Mouse (Mus musculus) spleen, postnatal 36 days (tissue): ENCODE measurements around the gene Cenpb.

Experiments
- DNase-seq, 2 experiments: peaks; one replicate each; pipeline ENCODE4 v3.0.0; 2022; ENCODE audit warnings: low spot score in 2 of 2, mixed read lengths in 1 of 2

Gene Cenpb

GRCm38 (mm10) chr2:131200710-131201109 is 20.8 kb upstream of the Cenpb start:
- no peak for DNase-seq

DNA sequence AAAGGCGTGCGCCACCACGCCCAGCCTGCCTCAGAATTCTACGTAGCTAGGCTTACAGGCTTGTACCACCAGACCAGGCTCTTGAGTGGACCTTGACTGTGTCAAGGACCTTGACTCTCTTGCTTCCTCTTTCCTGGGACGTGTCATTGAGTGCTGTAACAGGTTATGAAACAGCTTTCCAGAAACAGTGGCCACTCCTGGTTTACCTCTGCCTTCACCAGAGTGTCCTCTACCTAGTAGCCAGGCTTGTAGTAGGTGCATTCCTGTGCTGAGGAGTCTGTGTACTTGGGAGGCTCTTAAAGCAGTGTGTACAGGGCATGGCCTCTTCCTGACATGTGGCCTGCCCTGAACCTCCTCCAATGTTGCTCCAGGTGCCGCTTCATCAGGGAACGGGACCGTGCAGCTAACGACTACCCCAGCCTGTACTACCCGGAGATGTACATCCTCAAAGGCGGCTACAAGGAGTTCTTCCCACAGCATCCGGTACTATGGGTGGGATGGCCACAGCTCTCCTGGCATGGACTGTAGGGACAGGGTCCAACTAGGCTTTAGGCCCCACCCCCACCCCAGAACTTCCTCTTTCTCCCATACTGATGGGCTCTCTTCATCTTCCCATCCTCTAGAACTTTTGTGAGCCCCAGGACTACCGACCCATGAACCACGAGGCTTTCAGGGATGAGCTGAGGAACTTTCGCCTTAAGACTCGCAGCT is 16.9 kb upstream of the Cenpb start:
- DNase-seq: no peak

- DNase-seq: peak in 1 of 2 experiments; percentile 38
Measured at GRCm38 (mm10) chr2:131191005-131191390, 11.1 kb upstream of the Cenpb start.

DNA sequence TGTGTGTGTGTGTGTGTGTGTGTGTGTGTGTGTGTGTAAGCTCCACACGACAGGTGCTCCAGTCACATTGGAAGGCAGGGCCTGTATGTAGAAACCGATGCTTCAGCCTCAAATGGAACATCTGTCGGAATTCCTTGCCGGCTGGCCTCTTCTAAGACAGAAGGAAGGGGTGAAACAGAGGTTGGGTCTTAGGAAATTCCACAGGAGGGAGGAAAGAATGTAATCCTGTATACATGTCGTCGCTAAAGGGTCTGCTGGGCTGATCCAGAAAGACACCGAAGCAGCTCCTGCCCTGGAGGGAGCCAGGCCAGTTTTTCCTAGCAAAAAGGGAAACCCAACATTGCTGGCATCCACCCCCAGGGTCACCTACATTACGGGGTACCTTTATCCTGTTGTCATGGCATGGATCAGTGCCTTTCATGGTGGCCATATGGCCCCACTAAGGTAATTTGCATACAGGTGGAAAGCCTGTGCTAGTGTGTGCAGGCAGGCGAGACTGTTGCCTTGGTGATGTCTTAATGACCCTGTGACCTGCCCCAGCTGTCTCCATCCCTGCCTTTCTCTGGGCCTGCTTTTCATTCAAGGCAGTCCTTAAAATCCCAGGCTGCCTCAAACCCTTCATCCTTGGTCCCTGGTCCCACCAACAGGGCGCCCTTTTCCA is 10.6 kb upstream of the Cenpb start:
- peak; percentile 78 to 80 for DNase-seq

GRCm38 (mm10) chr2:131189521-131190309 is 9.8 kb upstream of the Cenpb start:
- peak; percentile 55 to 67 for DNase-seq

DNA sequence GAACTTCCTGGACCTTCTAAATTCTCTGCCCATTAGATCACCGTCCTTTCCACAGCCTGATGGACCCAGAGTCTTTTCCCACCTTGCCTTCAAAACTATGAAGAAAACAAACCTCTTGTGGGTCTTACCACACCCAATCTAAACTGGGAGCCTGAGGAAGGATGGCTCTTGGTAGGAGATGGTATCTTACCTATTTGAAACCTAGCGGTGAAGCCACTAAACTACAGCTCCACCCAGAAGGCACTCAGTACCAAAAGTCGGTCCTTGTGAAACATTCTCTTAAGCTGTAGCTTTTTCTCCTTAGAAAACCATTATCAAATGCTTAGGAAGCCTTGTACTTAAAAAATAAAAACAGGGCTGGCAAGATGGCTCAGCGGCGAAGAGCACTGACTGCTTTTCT is 8.4 kb upstream of the Cenpb start:
- no peak for DNase-seq

- DNase-seq: no peak
Measured at GRCm38 (mm10) chr2:131187602-131187922, 7.7 kb upstream of the Cenpb start.

DNA sequence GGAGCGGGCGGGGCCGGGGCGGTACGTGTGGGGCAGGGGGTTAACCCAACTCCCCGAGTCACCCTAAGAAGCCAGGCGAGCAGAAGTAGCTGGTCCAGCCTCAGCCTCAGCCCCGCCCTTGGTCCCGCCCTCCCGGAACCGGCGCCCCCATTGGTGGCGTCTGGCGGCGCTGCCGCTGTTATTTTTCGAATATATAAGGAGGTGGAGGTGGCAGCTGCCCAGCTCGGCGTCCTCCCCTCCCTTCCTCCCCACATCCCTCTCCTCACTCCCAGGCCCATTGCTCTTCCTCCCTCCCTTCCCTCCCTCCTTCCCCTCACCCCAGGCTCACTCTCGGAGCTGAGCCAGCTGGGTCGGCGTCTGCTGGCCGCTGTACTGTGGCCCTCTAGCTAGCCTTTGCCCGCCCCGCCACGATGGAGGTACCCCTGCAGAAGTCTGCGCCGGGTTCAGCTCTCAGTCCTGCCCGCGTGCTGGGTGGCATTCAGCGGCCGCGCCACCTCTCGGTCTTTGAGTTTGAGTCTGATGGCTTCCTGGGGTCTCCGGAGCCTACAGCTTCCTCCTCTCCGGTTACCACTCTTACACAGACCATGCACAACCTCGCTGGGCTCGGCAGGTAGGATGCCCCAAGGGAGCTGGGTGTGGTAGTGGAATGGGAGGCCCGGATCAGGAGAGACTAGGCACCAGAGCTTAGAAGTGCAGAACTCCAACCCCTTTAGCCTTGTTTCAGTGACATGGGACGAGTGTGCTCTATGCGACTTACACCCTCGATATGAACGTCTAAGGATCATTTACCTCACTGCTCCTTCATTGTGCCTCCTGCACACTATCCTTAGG is 7.1 kb upstream of the Cenpb start, which contains the start of the genes Cdc25b and Spef1:
TSS of gene Cdc25b (plus strand) at position 179 of the 831 bp plus-strand sequence.
TSS of gene Spef1 (minus strand) at position 512 of the 831 bp plus-strand sequence.
- peak; percentile 88 to 89 for DNase-seq

- DNase-seq: no peak
Measured at GRCm38 (mm10) chr2:131186343-131186742, 6.5 kb upstream of the Cenpb start.

DNA sequence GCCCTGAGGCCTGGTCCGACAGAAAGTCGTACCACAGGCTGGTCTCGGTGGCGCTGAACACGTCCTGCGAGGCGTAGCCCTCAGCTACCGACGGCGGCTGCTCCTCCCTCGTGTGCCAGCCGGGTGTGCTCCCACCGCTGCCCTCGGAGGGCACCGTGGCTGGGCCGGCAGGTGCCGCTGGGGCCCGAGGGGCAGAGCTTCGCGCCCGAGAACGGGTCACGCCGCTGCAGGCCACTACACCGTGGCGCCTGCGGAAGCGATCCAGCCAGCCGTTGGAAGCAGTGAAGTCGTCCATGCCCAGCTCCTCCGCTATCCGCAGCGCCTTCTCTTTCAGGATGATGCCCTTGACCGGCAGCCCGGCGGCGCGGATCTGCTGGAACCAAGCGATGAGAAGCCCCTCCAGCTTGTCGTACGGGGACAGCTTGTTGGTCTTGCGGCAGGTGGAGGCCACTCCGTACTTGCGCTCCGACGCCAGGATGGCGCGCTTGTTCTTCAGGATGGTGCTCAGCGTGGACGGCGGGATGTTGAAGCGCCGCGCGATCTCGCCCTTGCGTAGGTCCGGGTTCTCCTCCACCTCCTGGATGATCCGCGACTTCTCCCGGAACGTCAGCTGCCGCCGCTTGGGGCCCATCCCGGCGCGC is 501 bp downstream of the Cenpb start:
- DNase-seq: peak; percentile 36 to 47

DNA sequence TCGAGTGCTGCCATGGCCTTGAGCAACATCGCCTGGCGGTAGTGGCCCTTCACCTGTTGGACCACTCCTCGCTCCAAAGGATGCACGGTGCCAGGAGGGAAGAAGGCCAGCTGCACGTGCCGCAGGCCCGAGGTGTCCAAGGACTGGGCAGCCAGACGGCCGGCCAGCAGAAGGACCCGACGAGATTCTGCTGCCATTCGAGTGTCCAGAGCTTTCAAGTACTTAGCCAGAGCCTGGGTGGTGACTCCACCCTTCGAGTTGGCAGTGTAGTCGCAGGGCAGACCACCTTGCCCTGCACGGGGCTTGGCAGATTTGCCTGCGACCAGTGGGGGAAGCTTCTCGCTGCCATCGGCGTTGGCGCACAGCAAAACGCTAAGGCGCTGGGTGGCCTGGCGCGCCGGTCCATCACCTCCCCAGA is 1.0 kb downstream of the Cenpb start:
- no peak for DNase-seq

DNA sequence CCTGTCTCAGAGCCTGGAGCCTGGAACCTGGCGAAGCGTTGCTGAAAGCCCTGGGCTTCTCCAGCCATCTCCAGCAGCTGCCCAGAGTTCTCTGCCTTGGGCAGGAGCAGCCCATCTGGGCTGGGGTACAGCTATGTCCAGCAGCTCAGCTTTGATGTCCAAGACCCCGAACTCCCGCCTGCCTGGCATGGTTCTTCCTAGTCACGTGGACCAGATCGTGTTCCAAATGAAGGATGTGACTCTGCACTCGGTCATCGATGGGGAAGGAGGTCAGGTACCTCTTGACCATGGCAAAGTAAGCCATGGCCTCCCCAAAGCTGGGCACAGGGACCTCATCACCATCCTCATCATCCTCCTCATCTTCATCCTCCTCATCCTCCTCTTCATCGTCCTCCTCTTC is 1.9 kb downstream of the Cenpb start:
- DNase-seq: no peak

DNA sequence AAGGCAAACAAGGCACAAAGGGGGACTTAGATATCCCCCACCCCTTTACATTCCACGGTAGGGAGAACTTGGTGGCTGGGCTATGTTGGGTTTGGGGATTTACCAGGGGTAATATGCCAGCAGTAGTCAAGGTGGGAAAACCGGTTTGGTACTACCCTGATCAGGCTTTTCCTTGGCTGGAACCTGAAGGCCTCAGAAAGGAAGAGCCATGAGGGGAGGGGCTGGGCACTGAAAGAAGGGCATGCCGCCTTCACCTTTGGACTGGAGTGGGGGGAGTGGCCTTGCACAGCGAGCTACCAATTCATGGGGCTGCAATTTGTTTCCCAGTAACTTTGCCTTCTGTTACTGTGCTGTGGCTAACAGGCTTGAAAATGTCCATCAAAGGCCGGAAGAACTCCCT is 3.4 kb downstream of the Cenpb start:
- no peak for DNase-seq

GRCm38 (mm10) chr2:131175945-131176309 is 3.9 kb downstream of the Cenpb start:
- no peak for DNase-seq

DNA sequence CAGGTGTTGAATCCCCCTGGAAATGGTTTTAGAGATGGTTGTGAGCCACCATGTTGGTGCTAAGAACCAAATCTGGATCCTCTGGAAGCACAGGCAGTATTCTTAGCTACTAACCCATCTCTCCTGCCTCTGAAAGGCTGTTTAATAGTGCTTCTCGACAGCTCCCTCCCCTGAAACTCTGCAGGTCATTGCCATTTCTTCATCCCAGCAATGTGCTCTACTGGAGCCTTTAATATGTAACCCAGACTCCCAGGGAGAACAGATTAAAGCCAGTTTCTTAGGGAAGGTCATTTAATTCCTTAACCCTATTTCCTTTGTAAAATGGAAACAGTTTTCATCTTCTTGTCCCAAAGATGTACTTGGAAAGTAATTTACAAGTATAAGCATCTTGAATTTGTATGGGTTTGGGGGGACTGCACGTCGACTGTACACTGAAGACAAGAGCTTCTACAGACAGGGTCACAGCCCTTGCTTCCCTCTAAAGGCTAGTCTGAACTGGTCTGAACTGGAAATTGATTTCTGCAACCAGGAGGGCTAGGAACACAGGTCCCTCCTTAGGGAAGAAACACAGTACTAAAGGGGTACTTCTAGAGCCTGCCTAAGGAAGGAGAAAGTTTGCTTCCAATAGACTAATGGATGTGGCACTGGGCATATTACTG is 4.5 kb downstream of the Cenpb start:
- DNase-seq: no peak

GRCm38 (mm10) chr2:131174700-131175099 is 5.2 kb downstream of the Cenpb start:
- peak; percentile 66 to 75 for DNase-seq

DNA sequence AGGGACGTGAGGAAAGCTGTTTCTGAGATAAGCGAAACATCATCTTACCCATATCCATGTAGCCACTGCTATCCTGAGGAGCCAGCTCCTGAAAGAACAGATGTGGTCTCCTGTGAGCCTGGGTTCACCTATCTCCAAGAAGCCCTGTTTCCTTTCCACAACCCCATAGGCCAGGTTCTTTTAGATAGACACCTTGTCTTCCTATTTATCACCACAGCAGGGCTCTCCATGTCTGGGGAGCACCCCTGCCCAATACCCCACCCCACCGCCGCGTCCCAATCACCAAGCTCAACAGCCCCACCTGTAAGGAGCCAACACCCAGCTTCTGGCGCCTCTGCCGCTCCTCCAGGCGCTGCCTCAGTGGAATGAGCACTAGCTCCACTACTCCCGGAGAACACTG is 7.5 kb downstream of the Cenpb start:
- DNase-seq: no peak

- DNase-seq: peak; percentile 67
Measured at GRCm38 (mm10) chr2:131171401-131172104, 8.3 kb downstream of the Cenpb start.

- DNase-seq: no peak
Measured at GRCm38 (mm10) chr2:131170936-131171335, 8.9 kb downstream of the Cenpb start.

GRCm38 (mm10) chr2:131168914-131169313 is 11.0 kb downstream of the Cenpb start:
- DNase-seq: no peak
